Mouse (Mus musculus) hindbrain, embryonic 11.5 days (tissue): ENCODE data around the gene Spint2. TPM values are rescaled to one million over a fixed set of nuclear protein-coding genes. Genes with fewer than 3 reads are reported as not detected.

Experiments
- ATAC-seq: fragments of 200-750 bp; cut with Nextera tagmentation; 2 replicates; pipeline ENCODE4 v1.8.0; 2017; ENCODE audit warnings: mild to moderate bottlenecking, moderate TSS enrichment, moderate library complexity; ENCODE audit not compliant: low FRiP score
- DNase-seq: peaks from one replicate; pipeline ENCODE4 v3.0.0-alpha.2; 2015; ENCODE audit warnings: low spot score
- H3K27ac ChIP-seq: fragments of 300-500 bp; sonication (generic); 2 replicates; pipeline ENCODE4 v1.5.1; 2014; ENCODE audit warnings: mild to moderate bottlenecking, low read depth, low read length
- H3K27me3 ChIP-seq: fragments of 300-500 bp; sonication (generic); 2 replicates; pipeline ENCODE4 v1.6.1; 2014; ENCODE audit warnings: mild to moderate bottlenecking, low read length, moderate library complexity, mixed read lengths; ENCODE audit not compliant: control insufficient read depth, insufficient read depth
- H3K36me3 ChIP-seq: fragments of 300-500 bp; sonication (generic); 2 replicates; pipeline ENCODE4 v1.6.1; 2014; ENCODE audit warnings: mild to moderate bottlenecking, low read length, moderate library complexity, mixed read lengths; ENCODE audit not compliant: control insufficient read depth, insufficient read depth
- H3K4me1 ChIP-seq: fragments of 300-500 bp; sonication (generic); replicated peaks from 2 replicates; pipeline ENCODE4 v1.6.1; 2014; ENCODE audit warnings: low read length, mixed read lengths; ENCODE audit not compliant: control insufficient read depth, insufficient read depth
- H3K4me2 ChIP-seq: fragments of 300-500 bp; sonication (generic); replicated peaks from 2 replicates; pipeline ENCODE4 v1.6.1; 2014; ENCODE audit warnings: mild to moderate bottlenecking, low read depth, low read length
- H3K4me3 ChIP-seq: fragments of 300-500 bp; sonication (generic); 2 replicates; pipeline ENCODE4 v1.5.1; 2014; ENCODE audit warnings: low read depth, low read length
- H3K9ac ChIP-seq: fragments of 300-500 bp; sonication (generic); 2 replicates; pipeline ENCODE4 v1.6.1; 2014; ENCODE audit warnings: low read depth, low read length
- H3K9me3 ChIP-seq: fragments of 300-500 bp; sonication (generic); 2 replicates; pipeline ENCODE4 v1.6.1; 2016; ENCODE audit warnings: low read length; ENCODE audit not compliant: control insufficient read depth
- WGBS: fragments of 180-500 bp; shearing (Covaris S2); extraction: QIAGEN DNeasy Blood & Tissue Kit; methylation state at CpG from one replicate; pipeline ENCODE4 v1.1.7; 2014; 5-methylcytosine and 5-hydroxymethylcytosine counted together
- polyA plus RNA-seq: library from polyadenylated mRNA; unstranded; fragments of >200 nt; fragmentation: Nextera tagmentation; extraction: Ambion mirVana; gene quantifications from 2 replicates; pipeline ENCODE4 v1.2.1, GENCODE M21; 2014

The Spint2 gene
- polyA plus RNA-seq, 1 experiment from 2014 or later: 37.5 TPM

GRCm38 (mm10) chr7:29306108-29306507 is 24.4 kb upstream of the Spint2 start:
- 30% methylated on average over 7 of the region's 7 CpGs for whole genome bisulfite sequencing
- DNase-seq: no peak
- no peak overlapping the region; the same call in 1 of the 2 replicates for H3K4me3 ChIP-seq

GRCm38 (mm10) chr7:29305263-29305988 is 23.7 kb upstream of the Spint2 start:
- DNase-seq (peak; percentile 29), ATAC-seq (no peak)
- Histone ChIP-seq H3K9ac (peak overlapping the region; percentile 75), H3K4me3 (peak overlapping the region; percentile 72), H3K4me1 (peaks cover 26% of the 10 kb centered on the region), H3K4me2 (peak overlapping the region; percentile 92), H3K9me3 (no peaks in the 10 kb centered on the region), H3K36me3 (no peaks in the 10 kb centered on the region), H3K27me3 (no peaks in the 10 kb centered on the region), H3K27ac (peak overlapping the region; percentile 89)
- 16% methylated on average over 9 of the region's 9 CpGs for WGBS

More at GRCm38 (mm10) chr7:29306108-29306507, 24.4 kb upstream of the Spint2 start:
- H3K9ac ChIP-seq: peak overlapping the region; percentile 75; the same call in 1 of the 2 replicates
- no peaks in the 10 kb centered on the region for H3K9me3 ChIP-seq
- H3K27ac ChIP-seq: peak overlapping the region; percentile 89
- H3K4me1 ChIP-seq: peaks cover 26% of the 10 kb centered on the region
- H3K4me2 ChIP-seq: peak overlapping the region; percentile 92
- no peaks in the 10 kb centered on the region for H3K27me3 ChIP-seq
- ATAC-seq: no peak; the same call in 1 of the 2 replicates
- peaks cover under 1% of the 10 kb centered on the region for H3K36me3 ChIP-seq

DNA sequence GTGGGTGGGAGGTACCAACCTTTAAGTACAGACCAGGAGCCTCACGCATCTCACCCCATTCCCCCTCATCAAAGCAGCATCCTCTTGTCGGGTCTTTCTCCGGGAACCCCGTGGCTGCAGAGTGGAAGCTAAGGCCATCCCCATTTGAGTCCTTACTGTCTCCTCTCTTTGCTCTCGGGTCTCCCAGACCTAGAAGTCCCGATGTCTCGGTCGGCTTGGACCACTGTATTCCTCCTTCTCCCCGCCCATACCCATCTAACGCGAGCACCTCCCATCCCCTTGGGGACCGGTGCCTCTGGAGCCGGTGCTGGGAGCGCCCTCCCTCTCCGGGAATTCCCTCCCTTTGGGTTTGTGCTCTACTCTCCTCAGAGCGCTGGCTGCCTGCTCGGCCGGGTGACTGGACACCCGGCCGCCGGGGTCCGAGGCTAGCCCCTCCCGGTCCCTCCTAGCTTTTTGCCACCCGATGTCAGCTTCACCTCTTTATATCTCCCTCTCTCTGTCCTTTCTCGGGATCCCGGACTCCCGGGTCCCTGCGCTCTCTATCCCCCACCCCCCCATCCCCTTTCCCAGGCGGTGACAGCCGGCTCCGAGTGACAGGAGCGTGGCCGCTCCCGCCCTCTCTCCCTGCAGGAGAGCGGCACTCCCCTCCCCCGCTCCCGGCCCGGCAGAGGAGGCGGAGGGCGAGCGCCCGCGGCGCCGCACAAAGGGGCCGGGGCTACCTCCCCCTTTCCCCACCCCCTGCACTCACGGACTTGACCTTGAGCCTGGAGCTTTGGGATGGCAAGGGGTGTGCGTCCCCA is 23.0 kb upstream of the Spint2 start:
- peak overlapping the region; percentile 92 for H3K4me2 ChIP-seq
- H3K27me3 ChIP-seq: no peaks in the 10 kb centered on the region
- ATAC-seq (peak; percentile 20; the same call in 1 of the 2 replicates), DNase-seq (peak; percentile 80)
- peak overlapping the region; percentile 75 for H3K9ac ChIP-seq
- under 1% methylated on average over 36 of the region's 48 CpGs for WGBS
- no peaks in the 10 kb centered on the region for H3K9me3 ChIP-seq
- peak overlapping the region; percentile 72 for H3K4me3 ChIP-seq
- peaks cover 26% of the 10 kb centered on the region for H3K4me1 ChIP-seq
- no peaks in the 10 kb centered on the region for H3K36me3 ChIP-seq
- H3K27ac ChIP-seq: peak overlapping the region; percentile 89

DNA sequence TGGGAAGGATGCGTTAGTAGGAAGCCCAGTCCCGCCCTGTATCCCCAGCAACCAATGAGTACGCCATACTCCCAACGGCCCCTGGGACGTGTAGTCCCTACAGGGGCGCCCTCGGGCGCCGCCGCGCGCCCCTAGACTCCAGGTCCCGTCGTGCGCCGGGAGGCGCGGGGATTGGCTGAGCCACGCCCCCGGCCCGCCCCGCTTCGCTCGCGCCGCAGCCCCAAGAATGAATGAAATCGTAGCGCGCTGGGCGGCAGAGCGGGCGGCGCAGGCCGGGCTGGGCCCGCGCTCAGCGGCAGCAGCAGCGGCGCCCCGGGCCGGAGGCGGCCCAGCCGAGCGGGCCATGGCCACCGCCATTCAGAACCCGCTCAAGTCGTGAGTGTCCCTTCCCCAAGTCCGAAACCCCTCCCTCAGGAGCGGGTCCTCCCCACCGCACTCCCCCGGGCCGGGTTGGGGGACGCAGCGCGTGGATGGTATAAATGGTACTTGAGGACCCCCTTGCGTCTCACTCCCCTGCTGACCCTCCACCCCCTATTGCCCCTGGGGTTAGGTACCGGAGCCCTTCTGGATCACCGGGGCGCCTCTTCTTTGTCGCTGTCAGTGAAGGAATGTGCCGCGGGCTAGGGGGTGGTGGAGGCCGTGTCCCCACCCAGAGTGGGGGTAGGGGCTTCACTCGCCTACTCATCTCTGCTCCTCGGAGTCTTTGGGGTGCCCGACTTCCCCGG is 22.2 kb upstream of the Spint2 start, which contains the start of gene Dpf1:
Gene Dpf1 (plus strand): TSS at position 214 of the 725 bp plus-strand sequence.
- H3K27me3 ChIP-seq: no peaks in the 10 kb centered on the region
- H3K4me3 ChIP-seq: peak within 1 kb of the TSS; percentile 72
- peak within 1 kb of the TSS; percentile 75 for H3K9ac ChIP-seq
- H3K36me3 ChIP-seq: no peaks in the 10 kb centered on the region
- ATAC-seq: peak; percentile 82
- 1% methylated on average over 48 of the region's 67 CpGs for WGBS
- H3K27ac ChIP-seq: peak within 1 kb of the TSS; percentile 89
- H3K4me1 ChIP-seq: peaks cover 21% of the 10 kb centered on the region
- H3K4me2 ChIP-seq: peak within 1 kb of the TSS; percentile 92
- H3K9me3 ChIP-seq: no peaks in the 10 kb centered on the region
- peak; percentile 90 for DNase-seq

DNA sequence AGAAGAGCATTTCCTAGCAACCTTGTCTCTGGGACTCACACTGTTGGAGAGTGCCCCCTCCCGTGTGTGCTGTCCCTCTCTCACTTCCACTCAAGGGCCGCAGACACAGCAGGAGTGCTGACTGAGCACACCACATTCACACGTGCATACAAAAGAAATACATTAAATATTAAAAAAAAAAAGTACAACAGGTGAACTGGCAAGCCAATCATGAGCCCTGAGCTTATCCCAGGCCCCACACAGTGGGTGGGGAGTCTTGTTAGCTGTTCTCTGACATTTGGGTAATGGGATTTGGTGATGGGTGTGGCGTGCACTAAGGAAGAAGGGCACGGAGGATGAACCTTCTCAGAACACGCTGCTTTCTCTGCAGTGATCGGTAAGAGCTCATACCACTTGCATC is 20.9 kb upstream of the Spint2 start:
- Histone ChIP-seq H3K36me3 (no peaks in the 10 kb centered on the region), H3K4me2 (no peak overlapping the region), H3K9ac (no peak overlapping the region), H3K4me1 (peaks cover 15% of the 10 kb centered on the region), H3K4me3 (no peak overlapping the region), H3K27me3 (no peaks in the 10 kb centered on the region), H3K27ac (no peak overlapping the region), H3K9me3 (no peaks in the 10 kb centered on the region)
- no peak for ATAC-seq
- WGBS: 67% methylated on average over 7 of the region's 7 CpGs
- DNase-seq: no peak

- no peaks in the 10 kb centered on the region for H3K27me3 ChIP-seq
- H3K9ac ChIP-seq: no peak overlapping the region
- ATAC-seq (no peak), DNase-seq (peak; percentile 91)
- H3K9me3 ChIP-seq: no peaks in the 10 kb centered on the region
- H3K4me2 ChIP-seq: no peak overlapping the region
- no peak overlapping the region for H3K4me3 ChIP-seq
- no peaks in the 10 kb centered on the region for H3K36me3 ChIP-seq
- H3K27ac ChIP-seq: no peak overlapping the region
- 2% methylated on average over 7 of the region's 7 CpGs for WGBS
- peaks cover 10% of the 10 kb centered on the region for H3K4me1 ChIP-seq
Observed at GRCm38 (mm10) chr7:29301127-29301566, 19.4 kb upstream of the Spint2 start.

DNA sequence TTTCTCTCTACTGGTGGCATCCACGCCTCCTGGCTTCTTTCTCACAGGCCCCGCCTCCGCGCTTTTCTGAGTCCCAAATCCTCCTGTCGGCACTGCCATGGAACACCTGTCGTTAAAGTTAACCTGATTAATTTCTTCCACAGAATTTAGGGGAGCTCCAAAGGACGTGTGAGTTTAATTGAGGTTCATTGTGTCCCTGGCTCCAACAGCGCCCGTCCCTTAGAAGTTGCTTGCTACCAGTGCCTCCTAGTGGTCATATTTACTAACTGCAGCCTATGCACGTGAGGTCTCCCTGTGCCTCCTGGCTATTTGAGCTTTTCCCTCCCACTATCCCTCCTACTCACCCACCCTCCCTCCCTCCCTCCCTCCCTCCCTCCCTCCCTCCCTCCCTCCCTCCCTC is 15.3 kb upstream of the Spint2 start:
- H3K9me3 ChIP-seq: no peaks in the 10 kb centered on the region
- 11% methylated on average over 10 of the region's 10 CpGs for WGBS
- no peak overlapping the region for H3K9ac ChIP-seq
- no peak overlapping the region for H3K4me3 ChIP-seq
- ATAC-seq (no peak), DNase-seq (peak; percentile 85)
- no peaks in the 10 kb centered on the region for H3K27me3 ChIP-seq
- peaks cover 17% of the 10 kb centered on the region for H3K4me1 ChIP-seq
- H3K36me3 ChIP-seq: no peaks in the 10 kb centered on the region
- H3K27ac ChIP-seq: no peak overlapping the region
- H3K4me2 ChIP-seq: no peak overlapping the region

DNA sequence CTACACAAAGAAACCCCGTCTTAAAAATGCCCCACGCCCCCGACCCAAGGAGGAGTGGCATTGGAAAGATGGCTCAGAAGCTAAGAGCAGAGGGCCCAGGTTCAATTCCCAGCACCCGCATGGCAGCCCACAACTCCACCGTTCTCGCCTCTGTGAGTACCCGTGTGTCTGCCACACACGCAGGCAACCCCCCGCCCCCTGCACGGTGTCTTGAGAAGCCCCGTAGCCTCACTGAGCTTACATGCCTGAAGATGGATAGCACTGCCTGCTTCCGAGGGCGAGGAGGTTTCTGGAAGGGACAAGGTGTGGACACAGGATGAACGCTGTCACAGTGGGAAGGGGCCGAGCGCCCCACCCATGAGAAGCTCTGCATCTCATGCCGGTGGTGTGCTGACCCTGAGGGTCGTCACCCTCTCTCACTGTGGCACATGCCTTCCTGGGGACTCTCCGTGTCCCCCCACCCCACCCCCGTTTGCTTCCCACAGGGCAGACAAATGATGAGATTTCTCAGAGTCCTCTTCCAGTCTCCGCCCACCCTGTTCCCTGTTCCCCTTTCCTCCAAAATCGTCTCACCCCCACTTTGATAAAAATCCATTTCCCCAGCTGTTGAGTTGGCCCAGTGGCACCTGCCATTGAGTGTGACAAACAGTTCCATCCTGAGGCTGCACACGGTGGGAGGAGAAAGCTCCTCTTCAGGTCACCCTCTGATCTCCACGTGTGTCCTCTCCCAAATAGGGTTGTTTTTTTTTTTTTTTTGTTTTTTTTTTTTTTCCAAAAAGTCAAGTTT is 14.3 kb upstream of the Spint2 start:
- no peak overlapping the region for H3K9ac ChIP-seq
- H3K4me1 ChIP-seq: peaks cover 19% of the 10 kb centered on the region
- no peaks in the 10 kb centered on the region for H3K9me3 ChIP-seq
- H3K4me3 ChIP-seq: no peak overlapping the region
- no peaks in the 10 kb centered on the region for H3K36me3 ChIP-seq
- no peak for DNase-seq
- H3K27me3 ChIP-seq: no peaks in the 10 kb centered on the region
- ATAC-seq: no peak
- whole genome bisulfite sequencing: 85% methylated on average over 24 of the region's 24 CpGs
- no peak overlapping the region for H3K27ac ChIP-seq
- H3K4me2 ChIP-seq: no peak overlapping the region
